Mouse (Mus musculus): ENCODE measurements around the gene Dbh.

DNA sequence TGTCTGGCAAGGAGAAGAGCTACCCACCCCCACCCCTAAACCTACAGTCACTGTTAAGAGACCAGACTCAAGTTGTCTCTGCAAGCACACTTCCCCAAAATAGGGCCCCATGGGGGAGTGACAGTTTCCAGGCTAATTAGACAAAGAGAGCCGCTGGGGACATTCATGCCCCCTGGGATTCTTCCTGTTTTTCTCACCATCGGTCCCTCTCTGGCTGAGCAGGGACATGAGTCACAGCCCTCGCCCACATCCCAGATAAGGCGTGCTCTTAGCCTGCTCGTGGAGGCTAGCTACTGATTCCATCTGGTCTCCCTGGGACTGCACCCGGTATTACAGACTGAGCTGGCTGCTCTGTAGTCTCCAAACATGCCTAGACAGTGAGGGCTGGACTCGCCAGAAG, 67.3 kb downstream of the Dbh start:
- TF ChIP-seq POLR2A (IDR thresholded peaks at IDR 0.05; ENCODE audit: borderline replicate concordance, extremely low read depth, insufficient read depth, insufficient read length, poor library complexity, severe bottlenecking) (no peak), CTCF (IDR thresholded peaks at IDR 0.05; ENCODE audit: borderline replicate concordance, extremely low read depth, insufficient read depth, insufficient read length) (no peak)

All from brain, embryonic 14.5 days (tissue).